Mouse (Mus musculus) embryonic facial prominence, embryonic 13.5 days (tissue): Measurements from ENCODE around the gene Gm49369. TPM values are rescaled to one million over a fixed set of nuclear protein-coding genes. Genes with fewer than 3 reads are reported as not detected.
"Not testable (repeated sequence)": the region's sequence is repeated elsewhere in the genome, so short reads cannot be mapped to it uniquely, and the experiment has no call there.

ENCODE experiments used
- ATAC-seq: fragments of 200-750 bp; cut with Nextera tagmentation; 2 replicates; pipeline ENCODE4 v1.8.0; 2017; ENCODE audit warnings: low read depth; ENCODE audit not compliant: insufficient number of reproducible peaks, insufficient read depth, low FRiP score, low TSS enrichment
- H3K27ac ChIP-seq: fragments of 300-500 bp; sonication (generic); 2 replicates; pipeline ENCODE4 v1.5.1; 2015; ENCODE audit warnings: moderate library complexity, mild to moderate bottlenecking, inconsistent platforms
- H3K27me3 ChIP-seq: fragments of 300-500 bp; sonication (generic); 2 replicates; pipeline ENCODE4 v1.6.1; 2015; ENCODE audit warnings: mild to moderate bottlenecking, inconsistent platforms
- H3K36me3 ChIP-seq: fragments of 300-500 bp; sonication (generic); 2 replicates; pipeline ENCODE4 v1.6.1; 2015; ENCODE audit warnings: mild to moderate bottlenecking, inconsistent platforms
- H3K4me1 ChIP-seq: fragments of 300-500 bp; sonication (generic); 2 replicates; pipeline ENCODE4 v1.6.1; 2015; ENCODE audit warnings: inconsistent platforms
- H3K4me2 ChIP-seq: fragments of 300-500 bp; sonication (generic); 2 replicates; pipeline ENCODE4 v1.6.1; 2015; ENCODE audit warnings: moderate library complexity, mild to moderate bottlenecking, inconsistent platforms
- H3K4me3 ChIP-seq: fragments of 300-500 bp; sonication (generic); 2 replicates; pipeline ENCODE4 v1.5.1; 2015; ENCODE audit warnings: mild to moderate bottlenecking, inconsistent platforms
- H3K9ac ChIP-seq: fragments of 300-500 bp; sonication (generic); 2 replicates; pipeline ENCODE4 v1.6.1; 2015; ENCODE audit warnings: mild to moderate bottlenecking, inconsistent platforms
- H3K9me3 ChIP-seq: fragments of 300-500 bp; sonication (generic); 2 replicates; pipeline ENCODE4 v1.6.1; 2016; ENCODE audit warnings: inconsistent platforms
- WGBS: fragments of 180-500 bp; shearing (Covaris S2); methylation state at CpG from one replicate; pipeline ENCODE4 v1.1.7; 2015; ENCODE audit warnings: mixed read lengths; 5-methylcytosine and 5-hydroxymethylcytosine counted together
- polyA plus RNA-seq: library from polyadenylated mRNA; unstranded; fragments of >200 nt; fragmentation: Nextera tagmentation; extraction: Ambion mirVana; gene quantifications from 2 replicates; pipeline ENCODE4 v1.2.1, GENCODE M21; 2015

The Gm49369 gene
- polyA plus RNA-seq, 1 experiment from 2014 or later = not detected

GRCm38 (mm10) chr7:142341564-142342246 is 40.8 kb downstream of the Gm49369 start:
- Histone ChIP-seq H3K4me2 (no peak overlapping the region), H3K4me3 (no peak overlapping the region), H3K4me1 (peaks cover 6% of the 10 kb centered on the region), H3K27ac (peak overlapping the region; percentile 39), H3K9ac (no peak overlapping the region), H3K36me3 (no peaks in the 10 kb centered on the region), H3K27me3 (no peaks in the 10 kb centered on the region), H3K9me3 (no peaks in the 10 kb centered on the region)
- 71% methylated on average over 10 of the region's 10 CpGs for WGBS
- no peak; the same call in 1 of the 2 replicates for ATAC-seq

- no peak for ATAC-seq
- Histone ChIP-seq H3K4me2 (no peak overlapping the region), H3K36me3 (no peaks in the 10 kb centered on the region), H3K4me1 (peaks cover 6% of the 10 kb centered on the region), H3K27ac (peak overlapping the region; percentile 39; the same call in 1 of the 2 replicates), H3K4me3 (no peak overlapping the region), H3K27me3 (no peaks in the 10 kb centered on the region), H3K9ac (no peak overlapping the region), H3K9me3 (no peaks in the 10 kb centered on the region)
- WGBS = 39% methylated on average over 10 of the region's 10 CpGs
These were observed 42.0 kb downstream of the Gm49369 start for GRCm38 (mm10) chr7:142340269-142340970.

GRCm38 (mm10) chr7:142335151-142335550 is 47.3 kb downstream of the Gm49369 start:
- 84% methylated on average over 8 of the region's 8 CpGs for WGBS
- H3K36me3 ChIP-seq = no peaks in the 10 kb centered on the region
- no peaks in the 10 kb centered on the region for H3K9me3 ChIP-seq
- no peak; the same call in 1 of the 2 replicates for ATAC-seq
- H3K27ac ChIP-seq = no peak overlapping the region
- 0 out of 2 replicates have a peak, but pooled peaks cover 5% of the 10 kb centered on the region for H3K4me1 ChIP-seq
- no peak overlapping the region for H3K4me3 ChIP-seq
- no peak overlapping the region for H3K9ac ChIP-seq
- no peaks in the 10 kb centered on the region for H3K27me3 ChIP-seq
- H3K4me2 ChIP-seq = no peak overlapping the region

GRCm38 (mm10) chr7:142334246-142334645 is 48.2 kb downstream of the Gm49369 start:
- 0% methylated on average over 3 of the region's 3 CpGs for WGBS
- ATAC-seq = no peak
- no peak overlapping the region for H3K9ac ChIP-seq

GRCm38 (mm10) chr7:142332741-142333140 is 49.7 kb downstream of the Gm49369 start:
- H3K4me1 ChIP-seq = not testable (repeated sequence)
- H3K27ac ChIP-seq = peak overlapping the region; percentile 60; the same call in 1 of the 2 replicates

More at GRCm38 (mm10) chr7:142334246-142334645, 48.2 kb downstream of the Gm49369 start:
- Histone ChIP-seq H3K4me2 (no peak overlapping the region), H3K27me3 (no peaks in the 10 kb centered on the region), H3K36me3 (no peaks in the 10 kb centered on the region), H3K27ac (0 out of 2 replicates have a peak overlapping the region, but pooled peaks have one; percentile 5), H3K4me3 (no peak overlapping the region), H3K9me3 (no peaks in the 10 kb centered on the region), H3K4me1 (0 out of 2 replicates have a peak, but pooled peaks cover 5% of the 10 kb centered on the region)

GRCm38 (mm10) chr7:142331281-142331680 is 51.2 kb downstream of the Gm49369 start:
- no peaks in the 10 kb centered on the region for H3K36me3 ChIP-seq
- H3K9me3 ChIP-seq = no peaks in the 10 kb centered on the region
- H3K4me2 ChIP-seq = no peak overlapping the region
- no peak overlapping the region for H3K9ac ChIP-seq
- 0 out of 2 replicates have a peak, but pooled peaks cover 5% of the 10 kb centered on the region for H3K4me1 ChIP-seq
- H3K27ac ChIP-seq = no peak overlapping the region
- H3K27me3 ChIP-seq = no peaks in the 10 kb centered on the region
- WGBS = 77% methylated on average over 4 of the region's 4 CpGs
- no peak overlapping the region for H3K4me3 ChIP-seq
- ATAC-seq = no peak

More at GRCm38 (mm10) chr7:142332741-142333140, 49.7 kb downstream of the Gm49369 start:
- WGBS = 45% methylated on average over 5 of the region's 9 CpGs
- not testable (repeated sequence) for H3K27me3 ChIP-seq, H3K9ac ChIP-seq, H3K4me2 ChIP-seq, H3K36me3 ChIP-seq, H3K9me3 ChIP-seq, ATAC-seq, H3K4me3 ChIP-seq

- no peak for ATAC-seq
- Histone ChIP-seq H3K27ac (no peak overlapping the region), H3K4me2 (no peak overlapping the region), H3K9me3 (no peaks in the 10 kb centered on the region), H3K36me3 (no peaks in the 10 kb centered on the region), H3K4me1 (0 out of 2 replicates have a peak, but pooled peaks cover 5% of the 10 kb centered on the region), H3K4me3 (no peak overlapping the region), H3K9ac (no peak overlapping the region), H3K27me3 (no peaks in the 10 kb centered on the region)
- WGBS = 73% methylated on average over 9 of the region's 9 CpGs
These were observed 52.2 kb downstream of the Gm49369 start for GRCm38 (mm10) chr7:142330271-142330724.

- WGBS = 62% methylated on average over 3 of the region's 3 CpGs
- no peaks in the 10 kb centered on the region for H3K9me3 ChIP-seq
- H3K27ac ChIP-seq = no peak overlapping the region
These were observed 54.0 kb downstream of the Gm49369 start for GRCm38 (mm10) chr7:142328507-142328906.

GRCm38 (mm10) chr7:142326714-142327445 is 55.6 kb downstream of the Gm49369 start:
- no peak overlapping the region for H3K27ac ChIP-seq
- WGBS = 50% methylated on average over 9 of the region's 9 CpGs

More at GRCm38 (mm10) chr7:142328507-142328906, 54.0 kb downstream of the Gm49369 start:
- no peaks in the 10 kb centered on the region for H3K4me1 ChIP-seq
- H3K9ac ChIP-seq = no peak overlapping the region
- H3K27me3 ChIP-seq = no peaks in the 10 kb centered on the region
- H3K4me2 ChIP-seq = no peak overlapping the region
- no peak overlapping the region for H3K4me3 ChIP-seq
- no peaks in the 10 kb centered on the region for H3K36me3 ChIP-seq
- ATAC-seq = no peak

GRCm38 (mm10) chr7:142323396-142324117 is 58.9 kb downstream of the Gm49369 start:
- H3K9ac ChIP-seq = no peak overlapping the region
- peaks cover 18% of the 10 kb centered on the region for H3K4me1 ChIP-seq
- H3K36me3 ChIP-seq = no peaks in the 10 kb centered on the region
- no peak overlapping the region for H3K4me3 ChIP-seq
- WGBS = 82% methylated on average over 12 of the region's 12 CpGs
- ATAC-seq = no peak
- no peak overlapping the region for H3K27ac ChIP-seq
- no peaks in the 10 kb centered on the region for H3K9me3 ChIP-seq
- H3K27me3 ChIP-seq = no peaks in the 10 kb centered on the region
- no peak overlapping the region for H3K4me2 ChIP-seq

More at GRCm38 (mm10) chr7:142326714-142327445, 55.6 kb downstream of the Gm49369 start:
- H3K4me3 ChIP-seq = no peak overlapping the region
- no peak overlapping the region for H3K9ac ChIP-seq
- H3K4me1 ChIP-seq = peaks cover 3% of the 10 kb centered on the region; the same call in 1 of the 2 replicates
- H3K4me2 ChIP-seq = no peak overlapping the region
- no peaks in the 10 kb centered on the region for H3K9me3 ChIP-seq
- no peaks in the 10 kb centered on the region for H3K36me3 ChIP-seq
- no peak for ATAC-seq
- no peaks in the 10 kb centered on the region for H3K27me3 ChIP-seq

GRCm38 (mm10) chr7:142322641-142323040 is 59.8 kb downstream of the Gm49369 start:
- Histone ChIP-seq H3K27me3 (no peaks in the 10 kb centered on the region), H3K9me3 (no peaks in the 10 kb centered on the region), H3K27ac (peak overlapping the region; percentile 73; the same call in 1 of the 2 replicates), H3K4me2 (no peak overlapping the region), H3K4me3 (no peak overlapping the region), H3K36me3 (no peaks in the 10 kb centered on the region), H3K4me1 (peaks cover 20% of the 10 kb centered on the region), H3K9ac (no peak overlapping the region)
- 83% methylated on average over 6 of the region's 6 CpGs for WGBS
- no peak for ATAC-seq
